Mouse (Mus musculus) liver, embryonic 12.5 days (tissue): ENCODE measurements at regions not wholly inside any gene's neighbourhood (a gene's known extent, or its start where the extent isn't known, plus 50 kb on each side); places are given as distances from the start of the nearest gene placed in this dataset.
A peak's percentile ranks its signal among the peaks of the same experiment; 100 is the strongest.

Experiments used
- ATAC-seq: fragments of 200-750 bp; cut with Nextera tagmentation; 2 replicates; pipeline ENCODE4 v1.8.0; 2017; ENCODE audit warnings: moderate number of reproducible peaks, mild to moderate bottlenecking, moderate library complexity
- H3K27ac ChIP-seq: fragments of 300-500 bp; sonication (generic); 2 replicates; pipeline ENCODE4 v1.5.1; 2016; ENCODE audit warnings: mild to moderate bottlenecking
- H3K27me3 ChIP-seq: fragments of 300-500 bp; sonication (generic); replicated peaks from 2 replicates; pipeline ENCODE4 v1.6.1; 2016; ENCODE audit warnings: mild to moderate bottlenecking, moderate library complexity
- H3K36me3 ChIP-seq: fragments of 300-500 bp; sonication (generic); 2 replicates; pipeline ENCODE4 v1.6.1; 2016; ENCODE audit warnings: mild to moderate bottlenecking, moderate library complexity
- H3K4me1 ChIP-seq: fragments of 300-500 bp; sonication (generic); 2 replicates; pipeline ENCODE4 v1.6.1; 2016
- H3K4me2 ChIP-seq: fragments of 300-500 bp; sonication (generic); 2 replicates; pipeline ENCODE4 v1.6.1; 2016; ENCODE audit warnings: mild to moderate bottlenecking, moderate library complexity
- H3K4me3 ChIP-seq: fragments of 300-500 bp; sonication (generic); 2 replicates; pipeline ENCODE4 v1.5.1; 2016; ENCODE audit warnings: mild to moderate bottlenecking, moderate library complexity
- H3K9ac ChIP-seq: fragments of 300-500 bp; sonication (generic); 2 replicates; pipeline ENCODE4 v1.6.1; 2016; ENCODE audit warnings: mild to moderate bottlenecking, moderate library complexity
- H3K9me3 ChIP-seq: fragments of 300-500 bp; sonication (generic); replicated peaks from 2 replicates; pipeline ENCODE4 v1.6.1; 2016; ENCODE audit warnings: mild to moderate bottlenecking, moderate library complexity
- WGBS: fragments of 180-500 bp; shearing (Covaris S2); methylation state at CpG from one replicate; pipeline ENCODE4 v1.1.7; 2016; ENCODE audit not compliant: insufficient replicate concordance; 5-methylcytosine and 5-hydroxymethylcytosine counted together

DNA sequence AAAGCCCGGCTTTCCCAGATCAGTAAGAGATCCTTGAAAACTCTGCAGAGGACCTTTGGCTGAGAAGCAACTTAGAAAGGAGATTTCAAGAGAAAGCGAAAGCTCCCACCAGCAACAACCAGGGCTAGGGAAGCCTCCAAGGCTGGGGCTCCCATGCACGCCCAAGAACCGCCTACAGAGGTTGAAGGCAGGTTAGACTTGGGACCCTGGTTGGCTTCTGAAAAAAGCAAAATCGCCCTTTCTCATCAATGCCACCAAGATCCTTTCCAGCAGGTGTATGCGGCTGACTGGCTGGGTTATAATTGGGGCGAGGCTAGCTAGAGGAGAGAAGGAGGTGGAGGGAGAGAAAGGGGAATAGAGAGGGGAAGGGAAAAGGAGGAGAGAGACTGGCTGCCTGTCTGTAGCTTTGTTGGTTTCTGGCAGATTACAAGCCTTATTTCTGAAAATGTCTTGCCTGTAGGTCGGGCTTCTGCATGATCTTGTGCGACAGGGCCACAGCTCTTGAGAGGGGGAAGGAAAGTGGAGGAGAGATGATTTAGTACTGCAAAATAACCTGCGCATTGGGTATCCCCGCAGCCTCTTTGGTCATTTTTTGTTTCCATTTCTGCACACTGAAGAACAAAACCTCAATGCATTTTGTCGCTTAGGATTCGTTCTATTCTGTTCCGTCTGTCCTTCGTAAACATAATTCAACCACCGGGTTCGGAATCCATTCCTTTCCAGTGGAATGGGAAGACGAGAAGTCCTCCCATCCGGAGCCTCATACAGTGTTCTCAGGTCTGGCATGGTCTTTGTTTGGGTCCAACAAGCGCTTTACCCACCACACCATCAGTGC lies 317.5 kb downstream of the Parp8 start:
- Histone ChIP-seq H3K27ac (no peak overlapping the region), H3K9me3 (no peaks in the 10 kb centered on the region), H3K4me1 (no peaks in the 10 kb centered on the region), H3K27me3 (peaks cover 82% of the 10 kb centered on the region), H3K4me2 (no peak overlapping the region; the same call in 1 of the 2 replicates), H3K4me3 (no peak overlapping the region), H3K9ac (no peak overlapping the region), H3K36me3 (no peaks in the 10 kb centered on the region)
- ATAC-seq, result no peak
- WGBS, result 5% methylated on average over 20 of the region's 20 CpGs

DNA sequence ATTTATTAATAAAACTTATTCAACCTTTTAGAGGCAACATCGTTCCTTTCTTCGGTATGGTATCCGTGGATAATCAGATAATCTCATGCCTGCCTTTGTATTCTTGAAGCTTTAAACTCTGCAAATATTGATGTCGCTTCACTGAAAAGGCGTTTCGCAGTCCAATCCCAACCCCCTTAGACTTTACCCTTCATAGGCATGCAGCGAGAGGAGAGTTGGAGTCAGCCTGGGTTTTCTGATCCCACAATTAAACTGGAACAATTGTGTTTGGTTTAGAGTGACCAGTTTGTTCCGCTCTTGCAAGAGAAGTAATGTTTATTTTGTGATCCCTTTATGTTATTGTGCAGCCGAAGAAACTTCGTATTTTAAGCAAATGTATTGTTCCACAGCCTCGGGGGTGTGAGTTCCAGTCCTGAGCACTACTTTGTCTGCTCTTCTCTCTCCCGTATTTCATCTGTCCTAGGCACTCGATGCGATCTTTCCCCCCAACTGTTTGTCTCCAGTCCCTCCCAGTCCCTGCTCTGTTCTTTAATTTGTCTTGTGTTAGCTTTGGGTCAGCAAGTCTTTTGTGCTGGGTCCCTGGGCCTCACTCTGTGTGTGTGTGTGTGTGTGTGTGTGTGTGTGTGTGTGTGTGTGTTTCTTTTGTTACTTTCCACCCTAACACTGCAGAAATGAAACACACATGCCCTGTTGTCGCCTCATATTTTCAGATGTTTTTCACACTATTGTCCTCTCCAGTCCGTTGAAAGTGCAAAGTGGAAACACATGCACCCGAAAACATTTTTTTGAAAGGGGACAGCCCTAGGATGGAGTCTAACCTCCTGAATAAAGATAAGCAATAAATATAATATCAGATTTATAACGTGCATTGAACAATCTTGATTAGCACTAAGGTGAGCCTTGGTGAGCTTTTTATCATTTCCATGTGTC lies 318.7 kb downstream of the Parp8 start:
- Histone ChIP-seq H3K4me1 (no peaks in the 10 kb centered on the region), H3K4me3 (no peak overlapping the region), H3K27ac (no peak overlapping the region), H3K9me3 (no peaks in the 10 kb centered on the region), H3K4me2 (no peak overlapping the region), H3K9ac (no peak overlapping the region), H3K36me3 (no peaks in the 10 kb centered on the region), H3K27me3 (peaks cover 75% of the 10 kb centered on the region)
- ATAC-seq, result no peak
- 8% methylated on average over 18 of the region's 18 CpGs for WGBS

GRCm38 (mm10) chr13:116705611-116706386 lies 319.5 kb downstream of the Parp8 start:
- H3K36me3 ChIP-seq, result no peaks in the 10 kb centered on the region
- no peaks in the 10 kb centered on the region for H3K4me1 ChIP-seq
- peak overlapping the region; percentile 15; the same call in 1 of the 2 replicates for H3K4me3 ChIP-seq
- no peak for ATAC-seq
- H3K4me2 ChIP-seq, result peak overlapping the region; percentile 40
- WGBS, result 2% methylated on average over 39 of the region's 39 CpGs
- H3K27ac ChIP-seq, result no peak overlapping the region
- no peak overlapping the region for H3K9ac ChIP-seq
- no peaks in the 10 kb centered on the region for H3K9me3 ChIP-seq
- peaks cover 67% of the 10 kb centered on the region for H3K27me3 ChIP-seq

GRCm38 (mm10) chr13:116688714-116689113 lies 336.6 kb downstream of the Parp8 start:
- Histone ChIP-seq H3K4me3 (no peak overlapping the region), H3K27ac (no peak overlapping the region), H3K4me2 (no peak overlapping the region), H3K27me3 (no peaks in the 10 kb centered on the region), H3K36me3 (no peaks in the 10 kb centered on the region), H3K4me1 (no peaks in the 10 kb centered on the region), H3K9ac (no peak overlapping the region), H3K9me3 (no peaks in the 10 kb centered on the region)
- no peak for ATAC-seq
